Mouse (Mus musculus) heart, adult 2 months (tissue): ENCODE measurements around the gene Man2b2.
A peak's percentile ranks its signal among the peaks of the same experiment; 100 is the strongest.

Experiments
- CTCF ChIP-seq: fragments of 200-600 bp; IDR thresholded peaks from 2 replicates; pipeline ENCODE4 v1.8.1; 2022; ENCODE audit warnings: antibody characterized with exemption, mild to moderate bottlenecking, moderate library complexity
- POLR2A ChIP-seq: fragments of 200-500 bp; IDR thresholded peaks from 2 replicates; pipeline ENCODE4 v1.6.1; 2011; ENCODE audit warnings: mild to moderate bottlenecking, low read depth, low read length, control low read depth; ENCODE audit not compliant: insufficient read depth

GRCm38 (mm10) chr5:36820142-36820541 lies 10.3 kb downstream of the Man2b2 start:
- TF ChIP-seq CTCF (peak; percentile 84), POLR2A (no peak)
